Mouse (Mus musculus) lung, adult 18-20 months (tissue): ENCODE results near the gene Msi2.

ENCODE experiments used
- DNase-seq, 2 experiments: peaks; one replicate each; pipeline ENCODE4 v3.0.0; 2022; ENCODE audit warnings: mixed read lengths in 2 of 2

The Msi2 gene

DNA sequence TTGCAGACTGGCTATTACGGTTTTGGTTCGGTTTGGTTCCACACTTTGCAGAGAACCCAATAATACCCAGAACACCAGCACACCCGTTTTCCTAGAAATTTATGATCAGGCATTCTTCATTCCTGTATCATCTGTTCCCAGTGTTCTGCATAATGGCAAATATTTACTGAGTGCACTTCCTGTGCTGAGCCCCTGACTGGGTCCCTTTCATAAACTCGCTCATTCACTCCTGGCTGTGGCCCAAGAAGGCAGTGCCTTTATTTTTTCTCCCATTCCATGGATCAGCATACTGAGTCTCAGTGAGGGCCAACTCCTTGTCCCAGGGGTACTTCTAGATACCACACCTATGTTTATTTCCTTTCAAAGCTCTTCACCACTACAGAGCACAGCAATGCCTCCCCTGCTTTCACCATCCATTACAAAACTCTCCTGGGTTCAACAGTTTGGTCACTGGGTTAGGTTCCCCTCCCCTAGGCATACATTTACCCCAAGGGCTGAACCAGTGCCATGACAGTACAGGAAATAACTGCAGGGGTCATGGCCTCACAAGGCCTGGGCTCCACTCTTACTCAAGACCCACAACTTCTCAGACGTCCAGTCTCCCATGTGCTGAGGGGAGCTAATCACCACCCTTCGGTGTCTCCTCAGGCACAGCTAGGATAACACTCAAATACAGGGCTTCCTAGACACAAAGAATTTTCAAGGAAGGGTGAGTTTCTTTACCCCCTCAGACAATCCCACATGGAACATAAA lies 160.3 kb downstream of the Msi2 start:
- DNase-seq: peak; percentile 39 to 60

DNA sequence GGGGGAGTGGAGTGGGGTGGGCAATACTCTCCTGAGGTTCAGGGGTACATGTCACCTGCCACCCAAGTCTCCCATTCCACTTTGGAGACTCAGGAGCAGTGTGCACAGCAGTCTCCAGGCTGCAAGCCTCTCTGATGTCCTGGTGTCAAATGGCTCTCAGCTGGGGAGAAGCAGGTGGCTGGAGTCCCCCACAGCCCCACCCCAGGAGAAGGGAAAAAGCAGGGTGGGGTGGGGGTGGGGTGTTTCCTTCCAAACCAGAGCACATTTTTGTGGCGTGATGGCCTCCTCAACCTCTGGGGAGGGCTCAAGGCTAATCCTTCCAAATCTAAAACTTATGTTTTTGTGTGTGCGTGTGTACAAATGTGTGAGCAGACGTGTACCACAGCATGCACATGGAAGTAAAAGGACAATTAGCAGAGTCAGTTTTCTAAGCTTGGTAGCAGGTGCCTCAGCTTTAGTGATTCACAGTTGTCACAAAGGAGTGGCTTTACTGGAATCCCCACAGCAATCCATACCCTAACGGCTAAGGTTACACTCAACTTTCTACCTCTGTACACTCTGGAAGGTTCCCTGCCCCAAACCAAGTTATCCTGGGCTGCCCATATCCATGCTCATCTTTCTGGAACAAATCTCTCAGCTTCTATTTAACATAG lies 161.1 kb downstream of the Msi2 start:
- peak in 1 of 2 experiments; percentile 41 for DNase-seq

DNA sequence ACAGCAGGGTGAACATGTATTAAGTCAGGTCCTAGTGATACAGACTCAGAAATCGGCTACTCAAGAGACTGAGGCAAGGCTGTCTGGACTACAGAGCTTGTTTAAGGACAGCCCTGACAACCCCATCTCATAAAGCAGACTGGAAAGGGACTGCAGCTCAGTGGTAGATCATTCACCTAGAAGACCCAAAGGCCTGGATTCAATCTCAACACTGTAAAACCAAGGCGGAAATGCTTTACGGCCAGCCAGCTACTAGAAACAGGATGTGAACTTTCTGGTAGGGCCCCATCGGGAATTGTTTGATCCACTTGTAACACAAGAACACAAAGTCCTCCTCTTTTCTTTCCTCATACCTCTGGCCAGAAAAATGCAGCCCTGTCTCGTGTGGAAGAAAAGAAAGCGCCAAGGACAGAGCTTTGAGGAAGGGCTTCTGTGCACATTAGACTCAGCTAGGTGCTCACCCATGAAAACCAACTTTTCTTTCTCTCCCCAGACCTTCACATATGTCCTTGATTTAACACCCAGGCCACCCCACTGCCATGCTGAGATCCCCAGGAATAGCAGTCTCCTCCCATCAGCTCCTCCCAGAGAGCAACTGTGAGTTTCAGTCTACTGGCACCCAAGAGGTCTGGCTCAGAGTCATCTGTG lies 162.3 kb downstream of the Msi2 start:
- peak; percentile 53 to 77 for DNase-seq

DNA sequence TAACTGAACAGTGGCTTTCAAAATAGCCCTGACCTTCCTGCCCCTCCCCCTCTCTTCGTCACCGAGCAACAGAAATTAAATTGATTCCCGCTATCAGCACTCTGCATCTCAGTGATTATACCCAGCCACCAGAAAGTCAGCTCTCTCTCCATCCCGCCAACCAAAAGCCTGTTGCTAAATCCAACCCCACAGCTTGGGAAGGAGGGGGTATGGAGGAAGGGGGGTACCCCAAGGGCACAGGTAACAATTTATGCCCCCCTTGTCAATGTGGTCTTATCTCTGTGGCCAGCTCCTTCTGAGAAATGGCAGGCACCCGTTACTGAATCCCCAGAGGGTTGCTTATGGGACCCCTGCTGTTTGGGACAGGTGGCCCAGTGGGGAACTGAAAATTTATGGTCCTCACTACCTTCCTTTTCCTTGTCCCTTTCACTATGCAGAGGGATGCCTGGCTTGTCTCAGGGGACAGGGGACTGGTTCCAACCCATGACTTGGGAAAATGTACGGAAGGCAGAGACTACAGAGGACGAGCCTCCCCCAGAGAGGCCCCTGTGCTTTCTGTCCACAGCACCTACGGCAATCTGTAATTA lies 163.0 kb downstream of the Msi2 start:
- no peak for DNase-seq

DNA sequence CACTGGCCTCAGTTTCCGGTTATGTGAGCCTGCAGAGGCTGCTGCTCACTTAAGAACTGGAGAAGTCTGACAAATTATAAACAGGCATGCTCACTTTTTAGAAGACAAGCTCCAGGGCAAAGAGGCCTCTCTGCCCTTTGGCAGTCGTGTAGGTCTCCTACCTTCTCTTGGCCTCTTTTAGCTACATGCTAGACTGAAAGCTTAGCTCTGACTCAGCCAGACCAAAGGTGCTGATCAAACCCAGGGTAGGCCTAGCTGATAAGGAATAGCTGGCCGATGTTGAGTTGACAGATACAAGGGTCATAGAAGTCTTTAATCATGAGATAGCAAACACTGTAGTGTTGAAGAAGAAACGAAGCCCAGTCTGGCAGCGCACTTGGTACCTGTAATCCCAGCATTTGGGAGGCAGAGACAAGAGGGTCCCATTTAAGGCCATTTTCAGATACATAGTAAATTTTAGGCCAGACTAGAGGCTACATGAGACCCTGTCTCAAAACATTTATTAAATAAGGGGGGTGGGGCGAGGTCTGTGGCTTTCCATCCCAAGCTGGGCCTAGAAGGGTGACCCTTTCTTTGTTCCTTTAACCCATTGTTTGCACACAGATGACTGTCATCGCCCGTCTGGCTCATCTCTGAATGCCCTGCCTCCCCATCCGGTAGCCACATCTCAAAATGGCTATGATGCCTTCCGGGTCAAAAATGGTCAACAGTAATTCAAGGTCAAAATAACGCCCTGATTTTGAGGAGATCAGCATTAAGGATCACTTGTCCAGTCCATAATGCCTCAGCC lies 164.6 kb downstream of the Msi2 start:
- DNase-seq: no peak

DNA sequence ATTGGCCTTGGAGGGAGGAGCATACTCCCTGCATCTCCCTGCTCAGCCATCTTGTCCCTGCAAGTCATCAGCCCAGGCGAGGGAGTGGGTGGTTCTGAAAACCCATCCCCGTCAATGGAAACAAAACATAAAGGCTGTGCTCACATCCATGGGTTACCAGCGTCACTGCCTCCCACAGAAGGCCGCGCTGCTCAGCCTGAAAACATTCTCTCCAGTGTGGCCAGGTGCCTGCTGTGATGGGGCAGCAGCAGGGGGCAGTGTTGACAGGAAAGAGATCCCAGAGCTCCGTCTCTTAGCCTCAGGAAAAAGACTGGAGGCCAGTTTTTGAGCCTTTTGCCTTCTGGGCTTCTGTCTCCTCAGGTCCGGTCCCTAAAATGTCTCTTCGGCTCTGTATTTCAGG lies 165.3 kb downstream of the Msi2 start:
- DNase-seq: peak; percentile 76 to 82

DNA sequence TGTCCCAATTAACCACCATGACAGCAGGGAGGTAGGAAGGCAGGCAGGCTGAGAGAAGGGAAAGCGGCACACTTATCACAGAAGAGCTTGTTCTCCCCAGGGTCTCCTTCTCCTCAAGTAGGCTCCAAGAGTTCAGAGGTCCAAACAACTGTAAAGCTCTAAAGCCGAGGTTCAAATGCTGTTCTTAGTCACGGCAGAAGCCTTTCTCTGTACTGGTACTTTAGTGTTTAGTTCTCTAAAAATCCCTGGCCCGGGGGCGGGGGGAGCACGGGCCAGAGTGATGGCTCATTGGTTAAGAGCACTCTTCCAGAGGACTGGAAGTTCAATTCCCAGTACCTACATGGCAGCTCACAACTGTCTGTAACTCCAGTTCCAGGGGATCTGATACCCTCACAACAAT lies 165.9 kb downstream of the Msi2 start:
- no peak for DNase-seq

DNA sequence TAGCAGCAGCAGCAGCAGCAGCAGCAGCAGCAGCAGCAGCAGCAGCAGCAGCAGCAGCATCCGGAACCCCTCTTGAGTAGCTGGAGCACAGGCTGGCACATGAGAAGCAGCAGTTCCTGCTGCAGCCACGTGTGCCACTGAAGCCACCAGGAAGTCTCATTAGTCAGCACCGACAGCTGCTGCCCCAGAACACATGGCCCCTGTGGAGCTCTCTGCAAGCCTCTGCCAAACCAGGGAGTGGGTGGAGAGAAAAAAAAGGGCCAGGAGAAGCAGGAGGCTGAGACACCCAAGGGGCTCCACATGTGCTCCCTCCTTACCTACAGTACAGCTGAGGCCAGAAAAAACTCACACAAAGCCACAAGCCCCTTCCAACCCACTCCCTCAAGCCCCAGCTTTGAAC lies 167.3 kb downstream of the Msi2 start:
- DNase-seq: peak; percentile 39 to 64

DNA sequence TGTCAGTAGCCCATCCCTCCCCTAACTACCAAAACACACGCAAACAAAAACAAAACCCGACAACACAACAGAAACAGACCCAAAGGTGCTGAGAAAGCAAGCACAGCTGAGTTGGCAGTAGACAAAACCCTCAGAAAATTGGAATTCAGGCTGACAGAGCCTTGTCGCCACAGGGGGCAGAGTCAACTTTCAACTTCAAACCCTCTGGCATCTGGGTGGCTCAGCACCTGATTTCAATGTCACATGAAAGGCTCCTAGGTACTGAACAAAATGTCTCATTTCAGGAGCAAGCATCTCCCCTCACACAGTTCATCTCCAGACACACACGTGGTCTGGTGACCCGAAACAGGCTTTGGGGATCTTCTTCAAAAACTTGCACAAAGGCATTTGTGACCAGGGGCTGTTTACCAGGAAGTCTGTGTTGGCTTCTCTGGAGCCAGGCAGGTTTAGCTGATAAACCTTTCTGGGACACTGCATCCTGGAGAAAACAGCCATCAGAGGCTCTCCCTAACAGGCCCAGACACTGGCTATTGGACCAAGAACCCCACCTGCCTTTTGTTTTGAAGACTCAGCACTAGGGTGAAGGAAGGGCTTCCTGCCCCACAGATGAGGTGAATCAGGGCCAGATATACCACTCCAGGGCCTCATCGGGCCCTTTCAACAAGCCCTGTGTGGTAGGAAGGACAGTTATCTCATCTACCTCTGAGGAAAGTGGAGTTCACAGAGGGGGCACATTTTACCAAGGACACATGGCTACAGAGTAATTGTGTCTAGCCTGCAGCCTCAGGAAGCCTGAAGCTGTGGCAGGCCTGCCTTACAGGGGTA lies 168.0 kb downstream of the Msi2 start:
- DNase-seq: no peak

DNA sequence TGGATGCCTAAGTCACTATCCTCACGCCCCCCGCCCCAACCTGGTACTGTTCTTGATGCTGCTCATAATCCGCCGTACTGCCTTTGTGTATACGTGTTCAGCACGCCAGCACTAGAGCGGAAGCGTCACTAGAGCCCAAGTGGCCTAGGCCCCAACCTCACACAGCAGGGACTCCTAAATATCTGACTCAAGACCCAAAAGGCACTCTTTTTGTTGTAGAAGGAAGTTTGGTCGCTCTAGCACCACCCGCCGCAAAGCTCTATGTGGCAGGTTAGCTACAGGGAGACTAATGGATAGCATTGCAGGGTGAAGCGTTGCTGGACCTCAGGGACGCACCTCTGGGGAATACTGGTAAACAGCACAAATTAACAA lies 168.8 kb downstream of the Msi2 start:
- DNase-seq: no peak

DNA sequence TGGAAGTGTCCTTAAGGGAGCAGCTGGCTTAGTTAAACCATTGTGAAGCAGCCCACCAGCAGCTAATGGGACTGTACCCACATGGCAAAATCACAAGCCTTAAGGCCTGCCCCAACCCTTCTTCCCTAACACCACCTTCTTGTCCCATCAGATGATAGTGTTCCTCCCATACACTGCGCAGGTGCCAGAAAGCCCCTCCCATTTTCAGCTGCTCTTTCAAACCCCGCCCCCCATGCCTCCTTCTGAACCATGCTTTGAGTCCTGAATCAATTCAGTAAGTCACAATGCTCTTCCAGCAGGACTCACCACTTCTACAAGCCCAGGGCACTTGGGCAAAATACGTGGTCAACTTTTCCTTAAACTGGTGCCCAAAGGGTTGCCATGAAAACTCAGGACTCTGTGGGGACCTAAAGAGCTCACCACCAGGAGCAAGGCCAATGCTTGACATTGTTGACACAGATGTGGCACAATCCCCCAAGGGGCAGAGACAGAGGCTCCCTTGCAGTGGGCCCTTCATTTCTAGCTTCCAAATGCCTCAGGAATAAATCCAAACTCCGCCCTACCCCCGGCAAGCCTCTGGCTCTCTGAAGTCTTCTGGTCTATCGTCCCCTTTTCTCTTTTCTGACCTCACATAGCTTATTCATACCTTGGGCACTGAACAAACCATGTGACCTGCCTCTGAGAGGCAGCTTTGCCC lies 169.3 kb downstream of the Msi2 start:
- DNase-seq: no peak

DNA sequence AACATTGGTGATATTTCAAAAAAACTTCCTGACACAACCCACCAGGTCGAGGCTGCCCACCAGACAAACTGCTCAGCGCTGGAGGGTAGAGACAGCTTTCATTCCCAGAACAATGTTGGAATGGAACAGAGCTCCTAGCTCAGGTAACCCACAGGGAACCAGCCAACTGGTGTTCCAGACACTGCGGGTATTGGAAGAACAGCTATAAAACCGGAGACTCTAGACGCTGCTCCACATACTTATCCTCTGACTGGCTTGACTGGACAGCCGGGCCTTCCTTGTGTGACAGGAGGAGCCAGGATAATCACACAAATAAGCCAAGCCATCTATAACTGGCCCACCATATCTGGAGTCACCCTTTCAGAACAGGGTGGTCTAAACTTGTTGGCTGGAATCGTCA lies 169.9 kb downstream of the Msi2 start:
- DNase-seq: no peak

DNA sequence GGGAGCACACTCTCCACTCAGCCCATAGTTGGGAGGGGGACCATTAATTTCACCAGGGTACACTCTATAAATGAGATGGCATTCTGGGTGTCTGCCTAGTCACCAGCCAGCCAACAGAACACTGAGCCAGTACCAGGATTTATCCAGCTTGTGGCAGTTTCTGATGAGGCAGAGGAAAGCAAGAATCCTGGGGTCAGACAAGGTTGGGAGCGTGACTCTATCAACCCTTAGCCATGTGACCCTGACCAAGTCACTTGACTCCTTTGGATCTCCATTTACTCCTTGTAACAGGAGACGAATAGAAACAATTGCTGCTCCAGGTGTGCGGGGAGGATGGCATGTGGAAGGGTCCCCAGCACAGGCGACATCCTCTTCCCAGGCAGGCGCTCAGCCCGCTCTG lies 174.5 kb downstream of the Msi2 start:
- no peak for DNase-seq

DNA sequence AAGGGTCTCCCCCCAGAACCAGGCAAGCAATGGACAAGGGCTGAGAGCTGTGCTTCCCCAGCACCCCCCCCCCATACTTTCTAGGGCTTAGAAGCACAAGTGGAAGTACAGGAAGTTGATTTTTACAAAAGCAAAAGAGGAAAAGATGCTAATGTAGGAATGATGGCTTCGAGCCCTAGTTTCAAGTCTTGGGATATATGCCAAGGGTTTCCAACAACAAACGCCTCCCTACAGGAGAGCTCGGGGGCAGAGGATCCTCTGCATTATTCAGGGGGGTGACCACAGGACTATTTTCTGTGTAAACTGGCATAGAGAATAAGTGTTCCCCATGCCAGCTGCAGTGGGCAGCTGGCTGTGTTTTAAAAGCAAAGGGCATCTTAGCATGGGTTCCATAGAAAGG lies 175.5 kb downstream of the Msi2 start:
- DNase-seq: no peak

DNA sequence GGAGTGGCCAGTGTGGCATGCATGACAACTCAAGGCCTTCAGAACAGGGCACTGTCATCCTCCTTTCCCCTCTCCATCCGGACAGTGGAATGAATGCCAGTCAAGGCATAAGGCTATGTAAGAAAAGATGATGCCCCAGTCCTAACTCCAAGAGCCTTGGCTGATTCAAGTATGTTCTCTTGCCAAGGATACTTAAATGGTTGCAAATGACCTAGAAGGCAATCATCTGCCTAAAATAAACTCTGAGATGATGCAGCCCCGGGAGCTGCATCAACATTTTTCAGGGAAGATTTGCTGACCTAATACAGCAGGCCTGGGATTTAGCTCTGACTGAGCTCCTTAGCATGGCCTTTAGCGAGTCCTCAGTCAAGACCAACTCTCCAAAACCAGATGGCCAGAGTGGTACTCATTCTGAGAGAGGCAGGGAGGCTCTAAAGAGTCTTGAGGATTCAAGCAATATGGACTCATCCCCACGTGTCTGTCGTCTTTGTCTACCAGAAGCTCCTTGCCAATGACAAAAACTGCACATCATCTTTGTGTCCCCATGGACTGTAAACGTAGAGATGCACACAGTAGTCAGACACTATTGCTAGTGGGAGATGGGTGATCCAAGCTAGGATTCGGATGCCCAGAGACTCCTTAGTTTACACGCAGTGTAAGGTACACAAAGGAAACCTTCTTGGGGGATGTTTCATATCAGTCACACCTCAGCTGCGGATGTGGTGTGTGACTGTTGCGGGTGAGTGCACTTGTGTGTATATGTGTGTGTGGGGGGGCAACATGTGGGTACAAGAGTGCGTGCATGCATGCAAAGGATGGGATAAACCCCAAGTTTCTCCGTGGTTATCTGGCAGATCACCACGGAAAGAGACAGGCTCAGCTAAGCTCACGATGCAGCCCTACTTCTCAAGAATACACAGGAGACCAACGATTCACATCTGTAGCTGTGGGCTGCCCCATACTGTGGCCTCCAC lies 176.4 kb downstream of the Msi2 start:
- DNase-seq: no peak

DNA sequence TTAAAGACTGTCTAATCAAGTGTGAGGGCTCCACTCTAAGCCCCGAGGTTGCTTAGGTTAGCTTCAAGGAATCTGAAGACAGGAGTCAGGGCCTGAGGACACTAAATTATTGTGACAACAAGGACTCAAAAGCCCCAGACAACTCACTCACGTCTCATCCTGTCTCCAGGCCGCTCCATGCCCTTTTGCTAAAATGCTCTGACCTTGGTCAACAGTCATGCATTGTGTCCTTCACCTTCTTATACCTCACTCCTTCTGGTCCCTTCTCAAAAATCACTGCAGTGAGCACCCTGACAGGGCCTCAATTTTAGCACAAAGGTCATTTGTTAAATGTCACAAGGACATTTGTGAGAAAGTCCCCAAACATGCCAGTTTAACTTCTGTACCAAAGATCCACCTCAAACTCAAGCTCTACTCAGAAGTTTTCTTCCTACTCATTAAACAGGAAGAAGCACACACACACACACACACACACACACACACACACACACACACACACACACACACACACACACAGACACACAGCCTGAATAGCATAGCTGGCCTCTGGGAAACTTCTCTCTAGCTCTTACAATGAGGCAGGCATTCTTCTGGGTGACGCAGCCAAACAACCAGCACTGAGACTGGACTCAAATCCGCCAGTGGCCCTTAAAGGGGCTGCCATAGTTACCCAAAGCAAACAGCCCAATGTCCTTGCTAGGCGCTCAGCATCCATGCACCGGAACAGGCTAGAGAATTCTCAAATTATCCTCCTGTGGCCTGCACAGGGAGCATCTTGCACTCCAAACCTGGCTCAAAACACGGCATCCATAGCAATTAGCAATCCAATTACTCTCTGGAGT lies 178.5 kb downstream of the Msi2 start:
- peak in 1 of 2 experiments; percentile 67 for DNase-seq

DNA sequence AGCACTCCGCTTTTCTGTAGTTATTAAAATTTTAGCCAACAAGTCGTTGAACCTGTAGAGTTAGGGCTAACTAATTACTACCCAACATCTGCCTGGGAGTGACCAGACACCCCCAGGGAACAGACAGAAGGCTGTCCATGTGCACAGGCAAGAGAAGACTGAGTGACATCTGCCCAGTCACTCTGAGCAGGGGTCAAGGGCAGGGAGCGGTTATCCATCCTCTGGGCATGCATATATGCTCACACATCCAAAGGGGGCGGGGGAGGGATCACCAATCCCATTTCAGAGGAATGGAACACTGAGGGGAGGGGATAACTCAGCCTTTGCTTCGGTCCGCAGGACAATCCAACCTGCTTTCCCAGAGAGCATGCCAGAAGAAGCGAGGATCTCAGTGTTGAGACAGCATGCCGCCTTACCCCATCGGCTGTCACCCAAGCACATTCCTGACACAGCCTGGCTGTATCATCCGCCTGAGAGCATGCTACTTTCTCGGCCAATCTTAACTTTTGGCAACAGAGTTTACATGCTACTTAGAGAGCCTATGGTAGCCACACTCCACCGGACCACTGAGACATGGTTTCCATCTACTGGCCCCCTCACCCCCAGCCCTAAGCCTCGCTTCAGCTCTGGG lies 179.5 kb downstream of the Msi2 start:
- no peak for DNase-seq

DNA sequence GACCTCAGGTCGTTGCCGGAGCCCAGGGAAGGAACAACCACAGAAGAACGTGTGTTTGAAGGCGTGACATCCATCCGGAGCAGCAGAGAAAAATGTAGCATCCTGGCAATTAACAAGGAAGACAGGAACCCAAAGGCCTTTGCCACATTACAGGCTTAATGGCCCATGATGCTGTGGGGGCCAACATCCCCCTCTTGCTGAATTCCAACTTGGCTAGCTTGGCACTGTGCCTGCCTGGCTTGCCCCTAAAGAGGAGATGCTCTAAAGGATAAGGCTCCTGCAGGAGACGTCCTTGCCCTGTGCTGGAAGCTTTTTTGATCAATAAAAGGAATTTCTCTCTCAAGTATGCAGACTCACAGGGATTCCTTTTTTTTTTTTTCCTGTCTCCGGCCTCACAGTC lies 181.0 kb downstream of the Msi2 start:
- no peak for DNase-seq

DNA sequence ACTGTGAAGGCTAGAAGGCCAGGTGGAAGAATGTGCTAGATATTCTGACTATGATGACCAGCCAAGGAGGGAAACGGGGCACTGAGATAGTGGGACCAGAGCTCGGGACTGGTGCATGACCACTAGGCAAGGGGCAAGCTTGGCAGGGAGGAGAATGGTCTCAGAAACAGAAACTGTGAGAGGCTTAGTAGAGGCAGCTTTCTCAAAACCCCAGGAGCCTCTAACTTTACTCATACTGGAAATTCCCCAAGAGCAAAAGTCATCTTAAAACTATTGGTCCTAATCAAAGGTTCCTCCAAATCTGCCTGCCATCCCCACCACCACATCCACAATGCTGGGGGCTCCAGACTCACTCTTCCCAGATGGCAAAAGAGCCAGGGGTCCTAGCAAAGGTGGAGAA lies 181.5 kb downstream of the Msi2 start:
- DNase-seq: no peak
